Mouse (Mus musculus): ENCODE results near the gene Fgfbp1.

Gene Fgfbp1

DNA sequence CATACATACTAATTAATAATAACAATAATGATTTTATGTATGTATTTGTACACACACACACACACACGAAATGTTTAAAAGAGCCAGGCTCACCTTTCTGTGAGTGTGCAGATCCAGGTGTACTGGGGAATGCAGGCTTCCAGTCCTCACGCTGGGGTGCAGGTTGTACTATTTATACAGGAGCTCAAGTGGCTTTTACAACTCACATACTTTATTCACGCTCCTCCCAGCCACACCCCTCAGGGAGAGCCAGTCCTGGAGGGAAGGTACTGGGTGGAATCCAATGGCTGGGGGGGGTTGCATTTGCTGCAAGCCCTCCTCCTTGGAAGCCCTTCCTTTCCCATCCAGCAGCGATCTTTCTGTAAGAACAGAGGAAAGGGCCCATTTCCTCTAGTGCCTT, at the start of gene Fgfbp1:
TSS of gene Fgfbp1 (minus strand) at position 160 of the 400 bp plus-strand sequence.
- no peak for DNase-seq

DNA sequence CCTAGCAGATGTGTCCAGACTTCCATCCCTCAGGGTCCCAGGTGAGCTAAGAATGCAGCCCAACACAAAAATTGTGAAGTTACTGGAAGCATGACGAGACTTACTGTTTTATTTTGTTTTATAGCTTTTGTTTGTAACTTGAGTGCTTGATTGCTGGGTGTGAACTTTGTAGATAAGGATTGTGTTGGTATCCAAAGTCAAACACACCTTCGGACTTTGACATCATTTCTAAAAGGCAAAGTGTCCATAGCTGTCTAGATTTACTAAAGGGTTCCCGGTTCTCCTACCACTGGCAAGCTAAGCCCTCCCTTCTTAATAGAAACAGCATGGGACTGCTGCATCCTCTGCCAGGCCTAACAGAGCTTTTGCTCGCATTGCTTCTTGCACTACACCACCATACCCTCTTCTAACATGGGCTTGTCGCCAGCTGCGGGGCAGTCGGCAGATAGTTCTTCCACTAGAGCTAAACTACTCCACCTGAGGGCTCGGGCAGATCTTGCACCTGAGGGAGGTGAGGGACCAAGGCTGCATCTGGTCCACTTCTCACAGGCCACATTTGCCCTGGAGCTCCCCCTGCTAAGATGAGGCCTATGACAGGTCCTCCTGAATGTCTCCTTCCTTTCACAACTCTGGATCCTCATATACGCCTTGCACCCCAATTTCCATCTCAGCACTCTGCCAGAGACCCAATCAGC, 16.9 kb upstream of the Fgfbp1 start:
- no peak for DNase-seq

DNA sequence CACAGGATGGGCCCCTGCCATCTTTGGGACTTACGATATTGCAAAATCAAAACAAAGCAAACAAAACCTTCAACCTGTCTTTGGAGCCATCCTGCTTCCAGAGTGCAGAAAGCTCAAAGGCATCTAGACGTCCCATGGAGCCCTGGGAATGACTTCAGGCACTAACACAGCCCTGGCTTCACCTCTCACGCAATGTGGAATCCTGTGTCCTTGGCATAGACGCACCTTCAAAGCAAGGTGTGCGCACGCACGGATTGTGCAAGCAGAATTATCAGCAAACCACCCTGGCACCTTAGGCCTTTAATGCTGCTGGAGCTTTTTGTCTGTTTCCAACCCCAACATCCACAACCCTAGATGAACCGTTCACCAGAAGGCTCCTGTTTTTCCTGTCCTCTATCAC, 16.0 kb upstream of the Fgfbp1 start:
- DNase-seq, result no peak

DNA sequence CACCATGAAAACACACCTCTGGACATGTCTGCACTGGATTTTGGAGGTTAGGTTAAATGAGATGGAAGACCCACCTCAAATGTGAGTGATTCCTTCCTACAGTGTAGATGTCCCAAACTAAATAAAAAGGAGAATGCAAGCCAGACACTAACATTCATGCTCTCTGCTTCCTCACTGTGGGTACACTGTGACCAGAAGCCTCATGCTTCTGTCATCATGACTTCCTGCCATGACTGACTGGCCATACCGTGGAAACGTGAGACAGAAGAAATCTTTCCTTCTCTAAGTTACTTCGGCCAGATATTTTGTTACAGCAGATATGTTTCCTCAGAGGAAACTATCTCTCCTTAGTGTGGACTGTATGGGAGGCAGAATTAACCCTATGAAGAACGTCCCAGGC, 14.6 kb upstream of the Fgfbp1 start:
- DNase-seq, result no peak

DNA sequence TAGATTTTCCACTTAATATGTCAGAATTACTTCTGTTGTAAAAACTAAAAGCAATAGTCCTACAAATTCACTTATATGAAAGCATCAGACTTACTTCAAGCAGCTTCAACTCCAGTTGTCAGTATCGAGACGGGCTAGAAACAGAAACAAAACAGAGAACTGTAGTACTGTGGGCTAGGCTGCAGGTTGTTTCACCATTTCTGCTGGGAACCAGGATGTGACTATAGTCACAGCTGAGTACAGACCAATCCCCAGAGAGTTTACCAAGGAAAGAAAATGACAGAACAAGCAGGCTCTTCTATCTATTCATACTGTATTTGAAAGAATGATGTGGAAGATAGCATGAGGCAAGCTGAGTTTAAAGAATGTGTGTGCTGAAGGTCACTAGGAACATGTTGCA, 13.4 kb upstream of the Fgfbp1 start:
- DNase-seq, result no peak

DNA sequence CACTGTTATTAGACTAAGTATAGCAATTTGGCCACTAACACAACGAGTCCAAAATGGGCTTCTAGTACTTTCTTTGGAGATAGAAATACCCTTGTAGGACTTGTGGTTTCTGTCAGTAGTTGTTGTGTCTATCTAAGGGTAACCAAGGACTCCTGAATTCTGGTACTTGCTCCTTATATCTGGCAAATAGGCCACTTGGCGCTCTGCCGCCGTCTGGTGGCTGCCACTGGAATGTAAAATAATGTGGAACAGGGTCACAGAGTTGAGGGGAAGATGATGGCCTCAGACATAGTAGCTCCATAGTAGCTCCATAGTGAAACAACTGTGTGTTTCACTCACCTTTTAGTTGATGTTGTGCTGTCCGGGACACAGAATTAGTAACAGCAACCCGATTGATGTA, 8.7 kb upstream of the Fgfbp1 start:
- DNase-seq, result peak; percentile 78

DNA sequence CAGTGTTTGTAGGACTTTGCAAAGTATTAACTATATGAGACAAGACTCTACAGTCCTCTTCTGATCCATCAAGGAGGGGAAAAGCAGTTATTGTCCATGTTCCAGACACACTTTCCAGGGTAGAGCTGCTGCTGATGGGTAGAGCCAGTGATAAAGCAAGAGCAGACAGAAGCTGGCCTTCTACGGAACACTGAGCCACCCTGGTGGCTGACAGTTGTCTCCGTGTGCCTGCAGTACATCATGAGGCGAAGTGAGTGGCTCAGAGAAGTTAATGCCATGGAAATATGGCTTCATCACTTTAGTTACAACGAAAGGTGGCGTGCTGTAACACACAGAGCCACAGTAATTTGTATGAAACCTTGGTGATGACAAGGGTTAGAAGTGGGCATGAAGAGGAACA, 7.4 kb upstream of the Fgfbp1 start:
- DNase-seq, result no peak

DNA sequence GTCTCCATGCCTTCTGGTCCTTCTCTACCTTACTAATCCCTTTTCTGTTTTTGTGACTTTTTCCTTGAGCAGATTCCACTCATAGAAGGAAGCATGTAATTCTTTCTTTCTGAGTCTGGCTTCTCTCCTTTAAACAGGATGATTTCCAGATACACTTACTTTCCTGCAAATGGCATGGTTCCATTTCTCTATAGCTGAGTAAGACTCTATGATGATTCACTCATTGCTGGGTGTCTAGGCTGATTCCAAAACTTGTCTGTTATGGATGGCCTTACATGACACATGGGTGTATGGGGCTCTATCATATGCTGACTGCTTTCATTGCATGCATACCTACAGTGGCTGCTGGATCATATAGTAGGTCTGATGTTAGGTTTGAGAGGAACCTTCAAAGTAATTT, 4.6 kb upstream of the Fgfbp1 start:
- DNase-seq, result no peak

DNA sequence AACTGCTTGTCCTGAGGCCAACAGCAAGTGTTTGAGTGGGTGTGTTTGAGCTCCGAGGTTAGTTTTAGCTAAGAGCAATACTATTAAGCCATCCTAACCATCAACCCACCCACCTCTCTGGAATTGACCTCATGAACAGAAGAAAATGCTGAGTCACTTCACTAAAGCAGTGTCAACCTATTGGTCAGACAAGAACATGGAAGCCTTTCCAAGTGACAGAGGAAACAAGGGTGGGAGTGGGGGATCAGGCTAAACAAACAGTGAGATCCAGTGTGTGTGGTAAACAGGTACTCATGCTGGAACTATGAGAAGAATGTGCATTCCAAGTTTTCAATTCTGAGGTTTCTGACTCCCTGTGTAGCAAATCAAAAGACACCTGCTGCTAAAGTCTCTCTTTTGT, 1.3 kb upstream of the Fgfbp1 start:
- DNase-seq, result no peak

DNA sequence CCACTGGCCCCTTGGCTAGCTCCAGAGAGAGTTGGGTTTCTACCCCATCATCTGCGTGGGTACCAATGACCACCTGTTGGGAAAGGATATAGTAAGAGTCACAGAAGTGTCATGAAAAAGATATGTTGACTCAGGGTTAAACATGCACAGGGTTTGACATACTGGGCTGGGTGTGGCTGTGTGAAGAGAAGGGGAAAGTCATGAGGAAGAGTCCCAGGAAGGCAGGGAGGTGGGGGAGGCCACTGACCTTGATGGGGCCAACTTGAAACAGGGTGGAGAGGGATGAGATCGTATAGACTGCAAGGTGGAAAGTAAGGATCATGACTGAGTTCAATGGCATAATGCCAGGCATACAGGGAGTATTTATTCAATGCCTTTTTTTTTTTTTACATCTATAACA, 1.2 kb downstream of the Fgfbp1 start:
- DNase-seq, result no peak

DNA sequence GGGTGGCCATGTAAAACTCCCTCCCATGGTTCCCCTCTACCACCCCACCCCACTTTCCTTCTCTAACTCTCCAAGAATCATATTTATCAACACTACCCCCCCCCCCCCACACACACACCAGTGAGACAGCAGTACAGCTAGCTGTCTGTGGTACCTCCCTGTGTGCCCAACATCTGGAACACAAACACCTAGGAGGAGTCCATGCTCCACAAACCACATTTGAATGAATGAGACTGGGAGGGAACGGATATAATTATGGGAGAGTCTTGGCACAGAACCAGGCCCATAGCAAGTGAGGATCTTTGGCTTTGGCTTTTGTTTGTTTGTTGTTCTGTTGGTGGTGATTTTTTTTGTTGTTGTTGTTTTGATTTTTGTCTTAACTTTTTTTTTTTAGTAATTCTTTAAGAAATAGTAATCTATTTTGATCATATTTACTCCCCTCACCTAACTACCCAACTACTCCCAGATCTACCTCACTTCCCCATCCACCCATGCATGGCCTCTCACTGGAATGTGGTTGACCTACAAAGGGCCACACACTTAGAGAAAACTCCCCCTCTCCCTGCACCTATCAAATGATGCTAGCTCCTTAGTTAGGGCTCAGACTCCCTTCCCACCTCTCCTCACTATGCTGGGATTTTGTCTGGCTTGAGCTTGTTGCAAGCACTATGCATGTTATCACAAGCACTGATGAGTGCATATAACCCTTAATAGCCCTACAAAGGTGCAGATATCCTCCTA, 4.6 kb downstream of the Fgfbp1 start:
- no peak for DNase-seq

DNA sequence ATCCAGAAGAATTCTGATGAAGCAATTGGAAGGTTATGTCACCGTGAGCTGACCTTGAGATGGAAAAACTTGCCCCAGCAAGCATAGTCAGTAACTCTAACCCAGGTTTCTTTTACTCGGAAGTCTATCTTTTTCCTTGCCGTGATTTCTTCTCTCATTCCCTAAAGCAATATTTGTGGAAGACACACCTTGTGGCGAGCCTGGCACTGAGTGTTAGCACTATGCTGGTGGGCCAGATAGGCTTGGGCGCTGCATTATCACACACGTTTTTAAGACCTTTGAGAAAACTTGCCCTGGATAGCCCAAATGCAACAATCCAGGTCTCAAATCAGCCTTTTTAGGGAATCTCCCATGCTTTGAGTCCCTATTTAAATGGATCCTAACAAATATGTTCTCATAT, 7.4 kb downstream of the Fgfbp1 start:
- no peak for DNase-seq

DNA sequence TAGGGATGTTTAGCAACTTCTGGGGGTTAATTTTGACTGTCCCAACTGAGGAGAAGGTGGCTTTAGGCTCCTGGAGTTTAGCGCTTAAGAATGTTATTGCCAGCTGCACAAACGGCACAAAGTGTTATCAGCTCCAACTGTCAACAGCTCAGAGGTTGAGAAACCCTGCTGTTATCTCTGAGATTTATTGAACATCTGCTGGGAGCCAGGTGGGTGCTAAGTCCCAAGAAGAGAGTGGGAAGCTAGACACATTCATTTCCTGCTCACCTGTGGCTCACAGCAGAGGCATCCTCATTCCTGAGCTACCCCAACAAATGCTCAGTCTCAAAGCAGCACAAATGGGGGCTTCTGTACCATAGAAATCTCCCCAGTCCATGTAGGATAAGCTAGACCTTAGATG, 10.4 kb downstream of the Fgfbp1 start:
- peak; percentile 45 for DNase-seq

DNA sequence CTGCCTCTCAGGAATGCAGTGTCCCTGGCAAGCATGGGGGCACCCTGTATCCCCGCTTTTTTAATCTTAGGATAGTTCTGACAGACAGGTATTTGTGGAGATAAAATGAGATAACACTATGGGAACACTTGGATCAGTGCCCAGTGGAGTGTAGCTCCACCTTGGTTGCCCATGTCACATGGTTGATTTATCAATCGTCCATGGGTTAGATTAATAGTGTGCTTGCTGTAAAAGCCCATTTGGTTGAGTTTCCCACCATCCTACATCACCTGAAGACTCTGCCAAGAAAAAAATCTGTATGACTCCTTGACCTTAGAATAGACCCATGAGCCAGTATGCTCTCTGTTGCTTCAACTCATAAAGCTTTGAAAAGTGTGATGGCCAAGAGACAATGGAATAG, 11.0 kb downstream of the Fgfbp1 start:
- DNase-seq, result no peak

DNA sequence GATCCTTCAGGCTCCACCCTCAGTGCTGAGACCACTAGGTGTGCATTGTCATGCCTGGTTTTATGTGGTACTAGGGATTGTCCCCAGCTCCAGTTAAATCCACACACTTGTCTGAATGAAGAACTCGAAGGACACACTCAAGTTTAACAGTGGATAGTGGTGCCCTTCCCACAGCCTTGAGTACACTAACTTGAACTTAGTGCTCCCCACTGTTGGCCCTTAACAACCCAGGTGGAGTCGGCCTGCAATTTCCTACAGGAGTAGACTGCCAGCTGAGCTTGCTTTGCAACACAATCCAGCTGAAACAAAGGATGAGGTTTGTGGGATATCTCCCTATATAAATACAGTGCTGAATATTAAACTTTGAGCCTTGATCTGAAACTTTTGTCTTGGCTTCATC, 12.9 kb downstream of the Fgfbp1 start:
- DNase-seq, result no peak

DNA sequence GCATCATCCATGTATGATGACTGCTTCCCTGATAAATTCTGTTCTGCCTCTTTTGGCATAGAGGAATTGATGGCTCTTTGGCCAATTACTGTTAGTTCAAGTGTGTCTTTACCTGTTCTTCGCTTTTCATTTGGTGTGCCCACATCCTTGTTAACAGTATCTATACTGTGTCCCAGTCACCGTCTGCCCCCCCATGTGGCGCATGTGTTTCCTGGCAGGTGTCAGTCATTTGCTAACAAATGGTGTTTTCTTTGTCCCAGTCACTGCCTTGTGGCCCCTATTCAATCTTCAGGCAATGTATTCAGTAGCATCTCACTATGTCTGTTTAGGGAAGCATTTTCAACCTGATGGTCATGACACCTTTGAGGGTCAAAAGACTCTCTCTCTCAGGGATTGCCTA, 20.5 kb downstream of the Fgfbp1 start:
- DNase-seq, result peak; percentile 32

DNA sequence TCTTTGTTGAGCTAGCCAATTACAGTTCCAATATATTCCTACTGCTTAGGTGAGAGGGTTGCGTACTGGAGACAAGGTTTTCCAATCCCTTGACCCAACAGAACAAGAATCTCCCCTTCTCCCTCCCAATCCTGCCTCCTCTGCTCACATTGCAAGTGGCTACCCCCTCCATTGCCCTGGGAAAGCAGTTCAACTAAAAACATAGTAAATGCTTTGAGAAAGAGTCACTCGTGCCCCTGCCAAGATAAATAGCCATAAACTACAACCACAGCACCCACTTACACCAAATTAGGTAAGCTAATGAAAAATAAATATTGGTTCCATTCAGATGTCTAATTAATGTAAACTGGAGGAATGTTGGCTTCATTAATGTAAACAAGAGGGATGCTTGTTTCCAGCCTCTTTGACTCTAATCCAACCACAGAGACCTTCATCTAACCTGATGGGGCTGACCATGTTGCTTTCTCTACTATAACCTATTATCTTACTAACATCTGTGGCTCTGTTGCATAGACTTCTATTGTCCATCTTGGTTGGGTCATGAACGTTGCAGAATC, 21.6 kb downstream of the Fgfbp1 start:
- no peak for DNase-seq

DNA sequence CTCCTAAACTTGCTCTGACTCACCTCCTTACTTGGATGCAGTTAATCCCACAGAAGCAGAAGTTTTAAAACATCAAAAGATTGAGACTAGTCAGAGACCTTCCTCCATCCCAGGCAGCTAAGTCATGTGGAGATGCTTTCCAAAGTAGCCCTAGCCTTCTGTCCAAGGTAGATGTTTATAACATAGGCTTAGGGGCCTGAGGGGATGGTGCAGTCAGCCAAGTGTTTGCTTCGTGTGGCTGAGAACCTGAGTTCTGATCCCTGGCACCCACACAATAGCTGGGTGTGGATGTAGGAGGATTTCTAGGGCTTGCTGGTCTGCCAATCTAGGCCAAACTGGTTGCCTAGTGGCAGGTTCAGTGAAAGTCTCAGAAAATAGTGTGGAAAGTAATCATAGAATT, 28.3 kb downstream of the Fgfbp1 start:
- DNase-seq, result no peak

DNA sequence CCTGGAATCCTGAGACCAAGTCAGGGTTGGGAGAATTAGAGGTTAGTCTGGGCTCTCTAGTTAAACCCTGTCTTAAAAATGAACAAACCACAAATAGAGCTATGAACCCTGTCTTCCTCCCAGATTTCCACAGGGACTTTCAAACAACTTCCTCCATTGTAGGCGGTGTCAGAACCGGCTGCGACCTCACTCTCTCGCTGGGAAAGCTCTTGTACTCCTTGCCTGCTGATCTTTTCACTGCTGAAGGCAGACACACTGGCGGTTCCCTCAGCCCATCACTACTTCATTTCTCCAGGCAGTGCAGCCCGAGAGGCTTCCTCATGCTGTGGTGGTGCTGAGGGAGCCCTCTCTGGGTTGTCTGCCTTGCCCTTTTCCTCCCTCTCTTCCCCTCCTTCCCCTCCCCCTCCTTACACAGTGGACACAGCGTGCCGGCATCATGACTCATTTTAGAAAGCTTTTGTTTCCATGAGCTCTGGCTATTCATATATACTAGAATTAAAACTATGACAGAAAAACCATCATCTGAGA, 32.8 kb downstream of the Fgfbp1 start:
- DNase-seq, result peak; percentile 29

DNA sequence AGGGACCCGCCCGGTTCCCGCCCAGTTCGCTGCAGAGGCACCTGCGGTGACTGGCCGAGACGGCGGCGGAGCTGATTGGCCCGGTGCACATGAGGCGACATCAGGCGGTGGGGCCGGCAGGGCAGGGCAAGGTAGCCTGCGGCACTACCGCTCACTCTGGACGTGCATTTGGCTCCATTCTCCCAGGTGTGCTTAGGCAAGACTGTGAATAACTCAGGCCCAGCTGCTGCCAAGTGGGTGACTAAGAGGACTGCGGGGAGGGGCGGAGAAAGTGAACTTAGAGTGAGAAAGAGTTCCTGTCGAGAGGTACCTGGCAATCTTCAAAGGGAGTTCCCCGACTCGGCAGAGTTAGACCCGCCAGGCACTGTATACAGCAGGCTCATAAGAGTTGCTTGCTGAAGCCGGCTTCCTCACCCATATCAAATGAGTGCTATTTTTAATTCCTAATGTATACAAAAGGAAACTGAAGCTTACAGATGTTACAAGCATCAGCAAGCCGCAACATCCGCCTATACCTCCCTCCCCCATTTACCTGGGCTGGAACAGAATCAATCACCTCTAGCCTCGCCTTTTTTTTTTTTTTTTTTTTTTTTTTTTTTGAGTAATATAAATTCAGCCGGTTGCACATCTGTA, 33.4 kb downstream of the Fgfbp1 start:
- peak; percentile 80 for DNase-seq

DNA sequence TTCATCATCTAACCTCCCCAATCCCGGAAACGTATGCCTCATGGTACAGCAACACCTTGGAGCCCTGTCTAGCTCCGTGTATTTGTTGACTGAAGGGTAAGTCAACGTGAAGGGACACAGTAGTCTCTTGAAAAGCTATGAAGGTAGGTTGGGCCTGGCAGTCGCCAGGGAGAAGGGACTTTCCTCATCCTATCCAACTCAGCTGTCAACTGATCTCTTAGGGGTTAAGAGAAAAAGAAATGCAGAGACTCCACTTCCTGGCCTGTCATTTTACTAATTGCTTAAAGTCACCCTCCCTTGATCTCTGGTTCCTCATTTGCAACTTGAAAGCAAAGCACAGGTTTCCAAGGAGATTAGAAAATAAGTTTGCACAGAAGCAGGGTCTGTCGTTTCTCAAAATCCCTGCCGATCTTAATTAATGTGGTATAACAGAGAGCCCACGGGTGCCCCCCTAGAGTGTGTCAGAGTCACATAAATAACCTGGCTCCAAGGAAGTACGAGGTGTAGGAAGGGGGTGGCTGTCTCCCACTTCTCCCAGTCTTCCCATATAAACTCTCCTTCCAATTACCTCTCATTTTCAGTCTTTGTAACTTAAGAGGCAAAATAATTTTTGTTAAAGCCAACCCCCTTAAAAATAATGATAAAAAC, 34.1 kb downstream of the Fgfbp1 start:
- DNase-seq, result peak; percentile 31

DNA sequence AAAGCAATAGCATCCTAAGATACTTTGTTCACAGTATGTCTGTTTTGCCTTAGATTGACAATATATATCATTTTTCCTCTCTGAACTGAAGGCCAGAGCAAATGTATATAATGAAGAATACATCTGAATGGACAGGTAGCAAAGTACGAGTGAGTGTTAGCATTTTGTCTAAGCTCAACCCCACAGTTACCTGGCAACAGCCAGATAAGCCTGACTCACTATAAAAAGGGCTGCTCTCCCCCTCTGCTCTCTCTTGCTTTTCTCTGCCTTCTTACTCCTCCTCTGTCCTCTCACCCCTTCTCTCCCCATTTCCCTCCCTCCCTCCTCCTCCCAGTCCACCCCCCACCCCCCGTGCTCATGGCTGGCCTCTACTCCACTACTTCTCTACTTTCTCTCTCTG, 48.3 kb downstream of the Fgfbp1 start:
- DNase-seq, result no peak
